Mouse (Mus musculus): ENCODE measurements around the gene Laptm5. TPM values are rescaled to one million over a fixed set of nuclear protein-coding genes. Genes with fewer than 3 reads are reported as not detected.

Gene Laptm5
- polyA plus RNA-seq, 1 experiment from 2014 or later, result 20.7 TPM

- no peak overlapping the region for H3K4me3 ChIP-seq (ENCODE audit: low read depth, low read length)
- ATAC-seq (replicated peaks; ENCODE audit: low FRiP score), result no peak
- no peak for DNase-seq (ENCODE audit: low spot score)
These were observed 22.4 kb upstream of the Laptm5 start for GRCm38 (mm10) chr4:130890511-130890840.

GRCm38 (mm10) chr4:130892001-130892587, 20.8 kb upstream of the Laptm5 start:
- no peak overlapping the region for H3K4me3 ChIP-seq (ENCODE audit: low read depth, low read length)
- no peaks in the 10 kb centered on the region for H3K36me3 ChIP-seq (ENCODE audit: control insufficient read depth, insufficient read depth, low read length)
- no peak overlapping the region for H3K27ac ChIP-seq (ENCODE audit: low read depth, low read length)
- WGBS, result 41% methylated on average over 17 of the region's 17 CpGs
- ATAC-seq (replicated peaks; ENCODE audit: low FRiP score) (no peak), DNase-seq (ENCODE audit: low spot score) (peak; percentile 90)
- no peaks in the 10 kb centered on the region for H3K27me3 ChIP-seq (ENCODE audit: control insufficient read depth, insufficient read depth, low read length)
- H3K4me1 ChIP-seq (replicated peaks; ENCODE audit: control insufficient read depth, insufficient read depth, low read length), result no peaks in the 10 kb centered on the region
- H3K9me3 ChIP-seq (ENCODE audit: control insufficient read depth, low read length), result no peaks in the 10 kb centered on the region
- H3K9ac ChIP-seq (ENCODE audit: low read length), result no peak overlapping the region
- no peak overlapping the region for H3K4me2 ChIP-seq (ENCODE audit: low read depth, low read length, severe bottlenecking)

More at GRCm38 (mm10) chr4:130890511-130890840, 22.4 kb upstream of the Laptm5 start:
- Histone ChIP-seq H3K4me2 (ENCODE audit: low read depth, low read length, severe bottlenecking) (no peak overlapping the region), H3K9me3 (ENCODE audit: control insufficient read depth, low read length) (no peaks in the 10 kb centered on the region), H3K9ac (ENCODE audit: low read length) (no peak overlapping the region), H3K27me3 (ENCODE audit: control insufficient read depth, insufficient read depth, low read length) (no peaks in the 10 kb centered on the region), H3K36me3 (ENCODE audit: control insufficient read depth, insufficient read depth, low read length) (no peaks in the 10 kb centered on the region), H3K27ac (ENCODE audit: low read depth, low read length) (no peak overlapping the region), H3K4me1 (replicated peaks; ENCODE audit: control insufficient read depth, insufficient read depth, low read length) (no peaks in the 10 kb centered on the region)

GRCm38 (mm10) chr4:130893688-130894087, 19.2 kb upstream of the Laptm5 start:
- H3K4me3 ChIP-seq (ENCODE audit: low read depth, low read length), result no peak overlapping the region
- WGBS, result 69% methylated on average over 5 of the region's 5 CpGs
- no peak overlapping the region for H3K4me2 ChIP-seq (ENCODE audit: low read depth, low read length, severe bottlenecking)
- ATAC-seq (replicated peaks; ENCODE audit: low FRiP score) (no peak), DNase-seq (ENCODE audit: low spot score) (no peak)
- H3K27ac ChIP-seq (ENCODE audit: low read depth, low read length), result no peak overlapping the region
- H3K9me3 ChIP-seq (ENCODE audit: control insufficient read depth, low read length), result no peaks in the 10 kb centered on the region
- no peaks in the 10 kb centered on the region for H3K36me3 ChIP-seq (ENCODE audit: control insufficient read depth, insufficient read depth, low read length)
- H3K4me1 ChIP-seq (replicated peaks; ENCODE audit: control insufficient read depth, insufficient read depth, low read length), result no peaks in the 10 kb centered on the region
- no peaks in the 10 kb centered on the region for H3K27me3 ChIP-seq (ENCODE audit: control insufficient read depth, insufficient read depth, low read length)
- H3K9ac ChIP-seq (ENCODE audit: low read length), result no peak overlapping the region

- Histone ChIP-seq H3K4me3 (ENCODE audit: low read depth, low read length) (no peak overlapping the region), H3K9ac (ENCODE audit: low read length) (no peak overlapping the region), H3K9me3 (ENCODE audit: control insufficient read depth, low read length) (no peaks in the 10 kb centered on the region), H3K27me3 (ENCODE audit: control insufficient read depth, insufficient read depth, low read length) (no peaks in the 10 kb centered on the region), H3K36me3 (ENCODE audit: control insufficient read depth, insufficient read depth, low read length) (no peaks in the 10 kb centered on the region), H3K4me2 (ENCODE audit: low read depth, low read length, severe bottlenecking) (no peak overlapping the region), H3K27ac (ENCODE audit: low read depth, low read length) (no peak overlapping the region), H3K4me1 (replicated peaks; ENCODE audit: control insufficient read depth, insufficient read depth, low read length) (no peaks in the 10 kb centered on the region)
- DNase-seq (ENCODE audit: low spot score), result no peak
- no peak for ATAC-seq (replicated peaks; ENCODE audit: low FRiP score)
- WGBS, result 96% methylated on average over 6 of the region's 6 CpGs
These were observed 17.2 kb upstream of the Laptm5 start for GRCm38 (mm10) chr4:130895701-130896100.

GRCm38 (mm10) chr4:130896372-130896771, 16.6 kb upstream of the Laptm5 start:
- WGBS, result 73% methylated on average over 2 of the region's 2 CpGs
- Histone ChIP-seq H3K4me2 (ENCODE audit: low read depth, low read length, severe bottlenecking) (no peak overlapping the region), H3K9me3 (ENCODE audit: control insufficient read depth, low read length) (no peaks in the 10 kb centered on the region), H3K9ac (ENCODE audit: low read length) (no peak overlapping the region), H3K36me3 (ENCODE audit: control insufficient read depth, insufficient read depth, low read length) (no peaks in the 10 kb centered on the region), H3K27ac (ENCODE audit: low read depth, low read length) (no peak overlapping the region), H3K27me3 (ENCODE audit: control insufficient read depth, insufficient read depth, low read length) (no peaks in the 10 kb centered on the region), H3K4me3 (ENCODE audit: low read depth, low read length) (no peak overlapping the region), H3K4me1 (replicated peaks; ENCODE audit: control insufficient read depth, insufficient read depth, low read length) (no peaks in the 10 kb centered on the region)
- ATAC-seq (replicated peaks; ENCODE audit: low FRiP score) (no peak), DNase-seq (ENCODE audit: low spot score) (peak; percentile 68)

- DNase-seq (ENCODE audit: low spot score), result no peak
- 0 out of 2 replicates have a peak, but pooled peaks cover 2% of the 10 kb centered on the region for H3K4me1 ChIP-seq (replicated peaks; ENCODE audit: control insufficient read depth, insufficient read depth, low read length)
- H3K27me3 ChIP-seq (ENCODE audit: control insufficient read depth, insufficient read depth, low read length), result no peaks in the 10 kb centered on the region
- ATAC-seq (replicated peaks; ENCODE audit: low FRiP score), result no peak
- 83% methylated on average over 2 of the region's 3 CpGs for WGBS
- no peaks in the 10 kb centered on the region for H3K36me3 ChIP-seq (ENCODE audit: control insufficient read depth, insufficient read depth, low read length)
- no peak overlapping the region for H3K27ac ChIP-seq (ENCODE audit: low read depth, low read length)
- no peaks in the 10 kb centered on the region for H3K9me3 ChIP-seq (ENCODE audit: control insufficient read depth, low read length)
- H3K4me2 ChIP-seq (ENCODE audit: low read depth, low read length, severe bottlenecking), result no peak overlapping the region
- H3K4me3 ChIP-seq (ENCODE audit: low read depth, low read length), result no peak overlapping the region
- H3K9ac ChIP-seq (ENCODE audit: low read length), result no peak overlapping the region
These were observed 13.5 kb upstream of the Laptm5 start for GRCm38 (mm10) chr4:130899383-130899781.

- WGBS, result 84% methylated on average over 6 of the region's 6 CpGs
These were observed 13.0 kb upstream of the Laptm5 start for GRCm38 (mm10) chr4:130899782-130900427.

GRCm38 (mm10) chr4:130900746-130901145, 12.2 kb upstream of the Laptm5 start:
- H3K36me3 ChIP-seq (ENCODE audit: control insufficient read depth, insufficient read depth, low read length), result no peaks in the 10 kb centered on the region
- H3K27me3 ChIP-seq (ENCODE audit: control insufficient read depth, insufficient read depth, low read length), result no peaks in the 10 kb centered on the region
- H3K4me1 ChIP-seq (replicated peaks; ENCODE audit: control insufficient read depth, insufficient read depth, low read length), result 0 out of 2 replicates have a peak, but pooled peaks cover 2% of the 10 kb centered on the region
- no peak overlapping the region for H3K4me2 ChIP-seq (ENCODE audit: low read depth, low read length, severe bottlenecking)
- DNase-seq (ENCODE audit: low spot score), result no peak
- no peak overlapping the region for H3K27ac ChIP-seq (ENCODE audit: low read depth, low read length)
- H3K9me3 ChIP-seq (ENCODE audit: control insufficient read depth, low read length), result no peaks in the 10 kb centered on the region
- no peak for ATAC-seq (replicated peaks; ENCODE audit: low FRiP score)
- no peak overlapping the region for H3K9ac ChIP-seq (ENCODE audit: low read length)
- H3K4me3 ChIP-seq (ENCODE audit: low read depth, low read length), result no peak overlapping the region
- WGBS, result 82% methylated on average over 7 of the region's 7 CpGs

More at GRCm38 (mm10) chr4:130899782-130900427, 13.0 kb upstream of the Laptm5 start:
- Histone ChIP-seq H3K4me1 (replicated peaks; ENCODE audit: control insufficient read depth, insufficient read depth, low read length) (0 out of 2 replicates have a peak, but pooled peaks cover 2% of the 10 kb centered on the region), H3K27ac (ENCODE audit: low read depth, low read length) (no peak overlapping the region), H3K36me3 (ENCODE audit: control insufficient read depth, insufficient read depth, low read length) (no peaks in the 10 kb centered on the region), H3K9me3 (ENCODE audit: control insufficient read depth, low read length) (no peaks in the 10 kb centered on the region), H3K4me2 (ENCODE audit: low read depth, low read length, severe bottlenecking) (no peak overlapping the region), H3K27me3 (ENCODE audit: control insufficient read depth, insufficient read depth, low read length) (no peaks in the 10 kb centered on the region), H3K4me3 (ENCODE audit: low read depth, low read length) (no peak overlapping the region), H3K9ac (ENCODE audit: low read length) (no peak overlapping the region)
- ATAC-seq (replicated peaks; ENCODE audit: low FRiP score), result no peak
- DNase-seq (ENCODE audit: low spot score), result no peak

- H3K27me3 ChIP-seq (ENCODE audit: control insufficient read depth, insufficient read depth, low read length), result no peaks in the 10 kb centered on the region
- no peak for ATAC-seq (replicated peaks; ENCODE audit: low FRiP score)
- no peak overlapping the region for H3K9ac ChIP-seq (ENCODE audit: low read length)
- H3K4me1 ChIP-seq (replicated peaks; ENCODE audit: control insufficient read depth, insufficient read depth, low read length), result 0 out of 2 replicates have a peak, but pooled peaks cover 2% of the 10 kb centered on the region
- 69% methylated on average over 8 of the region's 8 CpGs for WGBS
- no peaks in the 10 kb centered on the region for H3K36me3 ChIP-seq (ENCODE audit: control insufficient read depth, insufficient read depth, low read length)
- no peaks in the 10 kb centered on the region for H3K9me3 ChIP-seq (ENCODE audit: control insufficient read depth, low read length)
- DNase-seq (ENCODE audit: low spot score), result no peak
- no peak overlapping the region for H3K4me3 ChIP-seq (ENCODE audit: low read depth, low read length)
- no peak overlapping the region for H3K4me2 ChIP-seq (ENCODE audit: low read depth, low read length, severe bottlenecking)
- no peak overlapping the region for H3K27ac ChIP-seq (ENCODE audit: low read depth, low read length)
These were observed 10.6 kb upstream of the Laptm5 start for GRCm38 (mm10) chr4:130902289-130902781.

Data from forebrain, embryonic 11.5 days (tissue).